Mouse (Mus musculus): ENCODE results near the gene Gm7978.
"Not testable (repeated sequence)": the region's sequence is repeated elsewhere in the genome, so short reads cannot be mapped to it uniquely, and the experiment has no call there.

The Gm7978 gene

GRCm38 (mm10) chr5:95736073-95736472 is at the start of gene Gm7978:
Gm7978 (minus strand) TSS chr5:95736173.
- not testable (repeated sequence) for DNase-seq (ENCODE audit: low spot score)

DNA sequence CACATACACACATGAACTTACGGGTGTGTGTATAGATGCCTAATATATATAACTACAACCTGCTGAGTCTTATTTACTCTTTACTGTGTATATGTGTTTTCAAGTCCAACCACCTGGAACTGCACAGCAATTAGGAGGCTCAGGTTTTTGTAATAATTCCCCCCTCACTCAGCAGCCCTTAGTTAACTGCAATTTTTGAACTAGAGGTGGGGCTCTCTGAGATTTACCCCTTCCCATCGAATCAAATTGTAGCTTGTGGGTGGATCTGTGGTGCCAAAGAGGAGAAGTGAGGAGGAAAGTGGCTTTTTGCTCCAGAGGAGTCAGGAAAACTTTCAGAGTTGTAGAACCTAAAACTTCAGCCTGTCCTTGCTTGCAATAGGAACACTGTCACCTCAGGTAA is 39.7 kb upstream of the Gm7978 start, which contains the start of gene E330014E10Rik:
Gene E330014E10Rik (plus strand): TSS at position 301 of the 400 bp plus-strand sequence.
- DNase-seq (ENCODE audit: low spot score), result not testable (repeated sequence)

- DNase-seq (ENCODE audit: low spot score), result not testable (repeated sequence)
Observed at GRCm38 (mm10) chr5:95741714-95742113, 5.7 kb upstream of the Gm7978 start, which contains the start of gene Gm7982. Gm7982 (plus strand) TSS chr5:95742014.
